Mouse (Mus musculus) liver, adult (tissue): ENCODE measurements around the gene Kcnj5.

ENCODE experiments used
- GATA4 ChIP-seq: IDR thresholded peaks from 2 replicates; pipeline ENCODE4 v1.6.1; 2014; ENCODE audit warnings: mild to moderate bottlenecking, low read length; ENCODE audit not compliant: insufficient replicate concordance

The Kcnj5 gene

DNA sequence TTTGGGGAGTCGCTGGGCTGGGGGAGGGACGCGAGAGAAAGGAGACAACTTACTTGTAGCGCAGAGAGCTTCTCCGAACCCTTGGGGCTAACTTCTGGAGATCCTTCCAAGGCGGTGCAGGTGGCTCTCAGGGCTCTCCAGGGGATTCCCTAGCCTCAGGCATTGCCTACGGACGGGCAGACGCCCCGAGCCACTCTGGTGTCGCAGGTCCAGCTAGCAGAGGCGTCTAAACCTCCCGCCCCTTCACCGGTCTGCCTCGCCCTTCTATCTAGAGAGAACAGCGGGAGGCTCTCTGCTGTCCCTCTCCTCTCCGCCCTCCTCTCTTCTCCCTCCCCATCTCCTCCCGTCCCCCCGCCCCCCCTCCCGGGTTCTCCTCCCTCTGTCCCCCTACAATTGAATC, at the start of gene Kcnj5:
Gene Kcnj5, minus strand, starts transcription at position 300 of the 400 bp plus-strand sequence.
- TF ChIP-seq GATA4, result no peak

DNA sequence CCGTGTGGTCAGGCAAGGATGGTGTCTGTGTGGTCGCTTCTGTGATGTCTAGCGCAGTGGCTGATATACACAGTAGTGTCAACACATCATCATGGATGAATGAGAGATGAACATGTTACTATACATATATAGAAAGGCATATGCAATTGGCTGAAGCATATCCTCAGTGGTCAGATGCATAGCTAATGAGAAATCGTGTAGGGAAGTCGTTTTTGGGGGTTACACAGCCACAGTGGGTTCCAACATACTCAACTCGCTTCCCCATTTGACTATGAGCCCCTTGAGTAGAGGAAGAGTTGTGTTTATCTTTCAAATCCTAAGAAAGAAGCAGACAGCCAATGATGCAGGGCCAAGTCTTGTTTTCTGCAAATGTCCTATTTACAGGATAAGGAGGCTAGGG, 48.6 kb upstream of the Kcnj5 start:
- no peak for TF ChIP-seq GATA4

DNA sequence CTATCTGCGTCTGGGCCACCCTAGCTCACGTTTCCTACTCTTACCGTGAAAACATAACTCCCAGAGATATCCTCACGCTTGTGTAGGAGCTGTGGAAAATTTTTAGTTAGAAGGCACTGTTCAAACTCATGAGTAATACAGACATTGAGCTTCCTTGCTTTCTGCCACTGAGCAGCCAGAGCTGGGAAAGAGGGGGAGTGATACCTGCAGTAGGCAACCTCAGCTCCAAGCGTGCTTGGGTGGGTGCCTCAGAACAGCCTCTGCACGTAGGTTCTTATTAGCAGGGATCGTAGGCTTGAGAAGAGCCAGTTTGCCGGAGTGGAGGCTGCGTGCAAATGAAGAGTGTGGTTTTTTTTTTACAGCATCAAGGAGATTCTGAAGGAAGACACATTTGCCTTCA, 47.6 kb upstream of the Kcnj5 start:
- TF ChIP-seq GATA4, result no peak

DNA sequence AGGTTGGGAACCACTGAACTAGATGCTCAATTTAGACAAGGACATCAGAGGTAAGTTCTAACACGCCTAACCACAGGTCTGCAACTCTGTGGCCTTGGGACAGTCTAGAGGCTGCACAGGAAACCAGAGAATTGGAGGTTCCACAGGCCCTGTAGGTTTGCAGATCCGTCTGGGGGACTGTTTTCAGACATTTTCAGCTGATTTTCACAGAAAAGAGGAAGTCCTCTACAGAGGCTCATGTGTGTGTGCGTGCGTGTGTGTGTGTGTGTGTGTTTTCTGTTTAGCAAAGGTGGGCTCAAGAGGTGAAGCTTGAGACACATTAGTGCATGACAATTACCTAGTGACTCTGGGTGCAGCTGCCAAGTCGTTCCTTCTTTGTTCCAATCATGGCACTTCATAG, 46.9 kb upstream of the Kcnj5 start:
- no peak for TF ChIP-seq GATA4

DNA sequence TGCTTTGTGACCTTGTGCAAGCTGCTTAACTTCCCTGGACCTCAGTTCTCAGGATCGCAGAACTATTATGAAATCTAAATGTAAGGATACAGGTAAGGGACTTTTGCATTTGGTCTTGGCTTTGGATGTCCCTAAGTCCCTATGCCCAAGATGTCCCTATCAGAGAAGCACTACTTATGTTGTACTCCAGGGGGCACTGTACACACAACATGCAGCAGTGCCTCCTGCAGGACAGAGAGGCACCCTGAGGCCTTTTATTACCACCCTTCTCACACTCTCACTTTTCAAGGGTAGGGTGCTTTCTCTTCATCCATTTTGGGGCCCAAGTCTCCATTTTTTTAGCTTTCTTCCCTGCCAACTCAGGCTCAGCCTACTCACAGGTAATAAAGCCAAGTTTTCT, 44.0 kb upstream of the Kcnj5 start:
- TF ChIP-seq GATA4, result no peak

DNA sequence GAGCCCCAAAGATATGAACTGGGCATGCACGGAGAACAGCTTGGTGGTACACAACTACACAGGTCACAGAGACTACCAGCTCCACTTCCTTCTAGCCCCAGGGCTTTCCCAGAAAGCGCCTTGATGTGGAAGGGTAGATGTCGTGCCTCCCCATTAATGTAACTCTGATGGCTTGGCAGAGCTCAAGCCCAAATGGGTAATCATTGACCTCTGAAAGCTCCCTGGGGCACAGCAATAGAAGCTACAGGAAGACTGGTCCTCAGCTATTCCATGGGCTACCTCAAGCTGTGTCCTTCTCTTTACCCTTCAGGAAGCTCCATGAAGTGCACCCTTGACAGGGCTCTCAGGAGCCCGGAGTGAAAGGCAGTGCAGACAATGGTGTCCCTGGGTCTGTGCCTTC, 40.8 kb upstream of the Kcnj5 start:
- TF ChIP-seq GATA4, result no peak

DNA sequence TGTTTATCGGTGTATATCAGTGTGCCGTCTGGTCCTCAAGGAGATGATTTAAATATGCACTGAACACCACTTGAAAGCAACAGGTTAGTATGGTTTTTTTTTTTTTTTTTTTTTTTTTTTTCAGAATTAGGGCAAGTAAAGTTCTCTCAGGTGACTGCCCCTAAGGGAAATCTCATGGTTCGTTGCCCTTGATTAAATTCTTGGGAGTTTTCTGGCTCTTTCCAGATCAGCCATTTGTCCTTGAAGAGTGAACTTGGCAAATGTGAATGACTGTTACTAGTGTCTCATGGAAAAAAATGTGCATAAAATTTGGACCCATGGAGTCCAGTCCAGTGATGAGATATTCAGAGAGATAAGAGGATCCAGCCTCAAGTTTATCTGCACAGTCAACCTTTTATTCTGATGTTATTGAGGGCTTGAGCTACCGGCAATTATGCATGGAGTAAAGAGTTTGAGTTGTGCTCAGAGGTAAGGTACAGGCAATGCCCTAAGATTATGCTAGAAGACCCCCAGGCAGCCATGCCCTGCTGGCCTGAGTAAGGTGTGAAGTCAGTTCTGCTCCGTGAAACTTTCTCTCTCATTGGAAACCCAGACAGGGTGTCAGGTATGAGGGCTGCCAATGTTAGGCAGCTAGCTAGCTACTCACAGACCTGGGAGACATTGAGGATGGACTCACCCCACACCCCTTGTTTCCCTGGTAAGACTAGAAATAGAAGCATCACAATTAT, 32.9 kb upstream of the Kcnj5 start:
- TF ChIP-seq GATA4, result no peak

DNA sequence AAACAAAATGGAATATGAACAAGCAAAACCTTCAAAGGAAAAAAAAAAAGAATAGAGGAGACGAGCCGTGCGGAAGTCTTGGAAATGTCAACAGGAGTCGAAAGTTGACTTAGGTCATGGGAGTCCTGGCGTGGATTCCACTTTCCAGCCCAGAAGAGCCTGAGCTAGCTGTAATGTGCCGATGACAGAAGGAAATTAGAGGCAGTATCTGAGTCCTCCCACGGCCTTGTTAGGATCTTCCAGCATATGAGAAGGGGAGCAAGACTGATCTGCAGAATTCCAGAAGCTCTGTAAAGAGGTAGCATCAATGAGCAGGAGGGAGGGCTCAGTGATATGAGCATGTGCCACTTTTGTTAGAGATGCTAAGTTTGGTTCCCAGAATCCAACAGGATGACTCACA, 31.9 kb upstream of the Kcnj5 start:
- TF ChIP-seq GATA4, result no peak

DNA sequence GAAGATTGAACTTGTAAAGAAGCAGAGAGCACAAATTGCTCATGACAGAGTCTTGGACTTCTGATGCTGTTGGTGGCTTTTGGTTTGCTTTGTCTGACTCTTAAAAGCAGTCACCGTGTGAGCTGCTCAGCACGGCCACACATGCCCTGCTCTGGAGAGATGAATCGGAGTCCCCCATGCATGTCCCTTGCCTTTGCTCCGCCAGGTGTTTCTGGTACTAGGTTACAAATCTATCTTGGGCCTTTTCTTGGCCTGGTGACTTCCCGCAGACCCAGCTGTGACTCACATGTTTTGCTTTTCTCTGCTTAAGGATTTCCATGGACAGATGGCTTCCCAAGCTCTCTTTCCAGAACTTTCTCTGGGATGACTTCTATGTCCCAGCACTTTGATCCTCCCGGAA, 29.5 kb upstream of the Kcnj5 start:
- no peak for TF ChIP-seq GATA4

DNA sequence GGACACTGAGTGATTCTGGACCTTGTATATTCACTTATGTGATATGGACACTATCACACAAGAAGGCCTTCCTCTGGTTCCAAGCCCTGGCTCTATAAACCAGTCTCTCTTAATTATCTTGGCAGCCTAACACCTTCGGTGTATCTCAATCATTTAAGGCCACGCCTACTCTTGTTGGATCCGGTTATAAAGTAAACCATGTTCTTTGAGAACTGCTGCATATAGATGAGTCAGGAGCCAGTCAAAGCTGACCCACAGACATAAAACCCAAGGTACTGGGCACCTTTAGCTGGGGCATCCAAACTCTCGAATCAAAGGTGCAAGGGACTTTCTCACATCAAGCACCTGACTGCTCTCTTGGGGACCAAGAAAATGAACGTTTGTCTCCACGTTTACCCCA, 28.1 kb upstream of the Kcnj5 start, which contains the start of gene Kcnj1:
Gene Kcnj1, plus strand, starts transcription at position 292 of the 400 bp plus-strand sequence.
- no peak for TF ChIP-seq GATA4

DNA sequence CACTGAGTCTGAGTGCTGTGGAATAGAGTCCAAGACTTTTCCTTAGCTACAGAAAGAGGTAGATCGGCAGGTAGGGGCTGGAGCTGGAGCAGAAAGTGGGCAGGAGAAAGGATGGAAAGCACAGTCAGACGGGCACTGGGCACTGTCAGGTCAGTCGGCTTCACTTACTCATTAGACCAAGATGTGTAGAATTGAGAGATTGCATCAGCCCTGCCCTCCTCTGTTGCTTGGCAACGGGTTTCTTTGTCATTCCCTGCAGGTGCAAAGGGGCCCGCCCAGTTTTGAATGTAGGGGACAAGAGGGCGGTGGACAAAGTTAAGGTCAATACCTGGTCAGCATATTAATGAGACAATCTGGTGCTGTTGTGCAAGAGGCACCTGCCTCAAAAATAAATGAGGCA, 25.2 kb upstream of the Kcnj5 start:
- TF ChIP-seq GATA4, result no peak

DNA sequence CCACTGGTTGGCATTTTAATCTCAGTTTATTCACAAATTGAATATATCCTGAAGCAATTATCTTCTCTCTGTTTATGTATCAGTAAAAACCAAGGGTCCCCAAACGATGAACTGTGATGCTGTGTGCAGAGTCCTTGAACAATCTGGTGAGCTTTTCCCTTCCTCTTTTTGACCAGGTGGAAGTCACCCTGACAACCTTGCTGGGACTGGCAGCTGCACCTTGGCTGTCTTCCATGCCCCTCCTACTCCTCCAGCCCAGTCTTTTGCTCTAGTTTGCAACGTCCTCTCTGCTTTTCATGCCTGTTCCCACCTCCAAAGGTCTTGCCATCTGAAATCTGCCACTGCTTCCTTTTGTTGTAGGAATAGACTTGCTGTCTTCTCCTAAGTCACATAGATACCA, 24.7 kb upstream of the Kcnj5 start:
- no peak for TF ChIP-seq GATA4

DNA sequence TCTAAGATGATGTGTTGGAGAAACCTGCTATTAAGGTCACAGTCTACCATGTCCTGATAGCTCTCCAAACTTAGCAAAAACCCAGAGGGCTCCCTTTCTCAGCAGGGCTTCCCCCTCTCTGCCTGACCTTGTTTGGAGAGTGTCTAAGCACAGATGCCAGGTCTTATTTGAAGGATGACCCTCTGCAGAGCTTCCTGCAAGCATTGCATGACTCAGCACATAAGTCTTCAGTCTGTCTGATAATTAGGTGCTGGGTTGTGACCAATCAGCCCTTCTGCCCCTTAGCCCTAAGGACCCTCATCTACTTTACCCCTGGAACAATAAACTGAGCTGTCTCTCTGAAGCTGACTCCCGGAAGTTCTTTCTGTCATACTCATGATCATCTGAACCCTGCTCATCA, 16.6 kb upstream of the Kcnj5 start:
- no peak for TF ChIP-seq GATA4

DNA sequence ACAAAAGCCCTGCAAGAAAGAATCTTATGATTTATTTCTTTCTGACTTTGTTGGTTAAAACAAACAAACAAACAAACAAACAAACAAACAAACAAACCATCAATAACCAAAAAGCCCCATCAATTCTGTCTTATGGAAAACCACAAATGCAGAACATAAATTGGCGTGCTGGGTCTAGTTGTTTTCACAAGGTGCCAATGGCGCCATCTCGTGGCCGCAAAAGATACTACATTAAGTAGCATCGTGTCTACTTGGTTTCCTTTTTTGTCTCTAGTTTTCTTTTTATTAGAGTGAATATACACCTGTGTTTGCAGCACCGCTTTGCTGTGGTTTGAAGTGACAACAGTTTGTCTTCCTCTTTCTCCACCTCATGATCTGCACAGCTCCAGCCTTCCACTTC, 6.2 kb upstream of the Kcnj5 start:
- TF ChIP-seq GATA4, result no peak

DNA sequence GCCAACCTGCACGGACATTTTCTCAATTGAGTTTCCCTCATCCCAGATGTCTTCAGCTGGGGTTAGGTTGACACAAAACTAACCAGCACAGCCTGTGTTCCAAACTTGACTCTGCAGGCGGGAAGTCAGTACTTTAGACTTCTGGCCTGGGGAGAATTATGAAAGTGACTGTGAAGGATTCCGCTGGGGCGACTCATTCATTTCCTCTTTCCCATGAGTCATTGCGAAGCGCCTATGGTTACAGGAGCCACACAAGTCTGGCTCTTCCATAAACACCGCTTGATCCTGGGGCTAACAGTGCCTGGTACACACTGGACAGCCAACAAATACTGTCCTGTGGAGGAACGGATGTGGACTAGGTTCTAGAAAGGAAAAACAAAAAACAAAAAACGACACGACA, 5.2 kb upstream of the Kcnj5 start:
- TF ChIP-seq GATA4, result no peak

DNA sequence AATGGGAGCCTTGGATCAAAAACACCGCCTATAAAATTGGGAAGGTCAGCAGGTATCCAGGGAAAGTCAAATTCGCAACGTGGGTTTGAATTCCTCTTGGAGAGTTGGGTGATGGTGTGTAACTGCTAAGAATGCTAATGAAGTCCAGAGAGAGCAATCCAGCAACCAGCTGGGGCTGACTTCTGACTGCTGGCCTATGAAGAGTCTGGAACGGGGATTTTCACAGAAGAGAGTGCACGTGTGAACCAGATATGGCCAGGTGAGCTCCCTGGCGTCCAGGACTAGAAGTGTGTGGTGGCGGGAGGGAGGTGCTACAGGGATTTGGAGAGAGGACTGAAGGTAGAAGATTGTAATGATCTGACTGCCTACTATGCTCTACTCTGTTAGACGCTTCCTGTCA, 3.9 kb upstream of the Kcnj5 start:
- TF ChIP-seq GATA4, result no peak

DNA sequence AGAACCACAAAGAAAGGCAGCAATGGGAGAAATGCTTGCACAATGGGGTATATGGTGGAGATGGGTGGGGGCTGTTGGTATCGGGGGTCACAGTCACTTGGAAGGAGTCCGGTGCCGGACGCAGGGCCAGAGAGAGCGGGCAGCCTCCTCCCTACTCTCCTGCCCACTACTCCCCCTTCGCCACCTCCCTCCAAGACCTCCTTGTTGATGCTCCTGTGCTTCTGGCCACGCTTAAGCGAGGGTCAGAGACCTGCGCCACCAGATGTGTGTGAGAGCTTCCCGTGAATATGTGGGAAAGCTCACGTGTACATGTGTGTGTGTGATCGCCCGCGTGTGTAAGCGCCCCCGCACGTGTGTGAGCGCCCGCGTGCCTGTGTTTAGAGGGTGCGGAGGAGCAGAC, 339 bp upstream of the Kcnj5 start:
- no peak for TF ChIP-seq GATA4
